Comparison of ENCODE assay signal across 8 mouse cellular contexts in the genomic region with DNA sequence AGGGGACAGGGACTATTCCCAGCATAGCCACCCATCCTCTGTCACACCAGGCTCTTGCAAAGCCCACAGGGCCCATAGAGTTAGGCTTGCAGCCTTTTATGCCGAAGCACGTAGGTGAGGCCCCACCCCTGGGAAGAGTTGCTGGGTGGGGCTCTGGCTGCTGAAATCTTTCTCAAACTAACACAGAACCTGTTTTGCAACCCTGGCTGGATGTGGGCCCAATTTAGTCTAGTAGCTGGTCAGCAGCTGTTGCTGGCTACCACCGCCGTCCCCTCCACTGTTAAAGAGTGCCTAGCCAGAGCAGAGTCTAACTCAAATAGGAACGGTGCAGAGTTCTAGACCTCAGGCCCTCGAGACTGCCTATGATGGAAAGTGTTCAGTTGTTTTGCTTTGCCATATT. TPM values are rescaled to one million over a fixed set of nuclear protein-coding genes. Genes with fewer than 3 reads are reported as not detected.
DNase-seq lines count a peak whose midpoint lies in the region; ATAC-seq lines count a peak whose summit lies in the region.

No protein-coding gene starts in this region.

- H3K4me2 ChIP-seq in embryonic facial prominence, embryonic 13.5 days, result peak overlapping the region; percentile 76
- no peak overlapping the region for H3K4me2 ChIP-seq in midbrain, embryonic 15.5 days

- H3K9ac ChIP-seq in embryonic facial prominence, embryonic 13.5 days, result 0 out of 2 replicates have a peak overlapping the region, but pooled peaks have one; percentile 27
- 0 out of 2 replicates have a peak overlapping the region, but pooled peaks have one; percentile 55 for H3K9ac ChIP-seq in midbrain, embryonic 15.5 days

- no peaks in the 10 kb centered on the region for H3K9me3 ChIP-seq in embryonic facial prominence, embryonic 13.5 days
- no peaks in the 10 kb centered on the region for H3K9me3 ChIP-seq in limb, embryonic 10.5 days (replicated peaks)
- no peaks in the 10 kb centered on the region for H3K9me3 ChIP-seq in midbrain, embryonic 15.5 days

- peaks cover 36% of the 10 kb centered on the region for H3K36me3 ChIP-seq in embryonic facial prominence, embryonic 13.5 days
- H3K36me3 ChIP-seq in limb, embryonic 10.5 days, result peaks cover 42% of the 10 kb centered on the region
- H3K36me3 ChIP-seq in midbrain, embryonic 15.5 days (replicated peaks), result no peaks in the 10 kb centered on the region

- intact Hi-C loops in heart, postnatal 14 days (cut with DNase I), result loop anchor here (1.0 to 5.0 kb wide), 2 partner anchors 17 to 42 kb away; partner anchors contain the start of gene Elmsan1
- intact Hi-C loops in left cerebral cortex, postnatal 36 days (cut with DNase I), result loop anchor here (5.0 kb wide), 1 partner anchor 42 kb away; the partner anchor contains the start of gene Elmsan1

- peaks cover 58% of the 10 kb centered on the region for H3K4me1 ChIP-seq in embryonic facial prominence, embryonic 13.5 days
- H3K4me1 ChIP-seq in limb, embryonic 10.5 days, result peaks cover 65% of the 10 kb centered on the region
- peaks cover 36% of the 10 kb centered on the region for H3K4me1 ChIP-seq in midbrain, embryonic 15.5 days

- WGBS in embryonic facial prominence, embryonic 13.5 days, result 61% methylated on average over 6 of the region's 6 CpGs
- WGBS in limb, embryonic 10.5 days, result 88% methylated on average over 6 of the region's 6 CpGs
- WGBS in midbrain, embryonic 15.5 days, result 88% methylated on average over 6 of the region's 6 CpGs

- DNase-seq in embryo, embryonic 10 days (ENCODE audit: low spot score), result peak; percentile 20
- DNase-seq in embryo, embryonic 9.5 days (ENCODE audit: extremely low spot score), result no peak
- DNase-seq in heart, postnatal 14 days, result peak; percentile 76 to 80
- no peak for DNase-seq in limb, embryonic 10.5 days (ENCODE audit: low spot score)
- no peak for DNase-seq in left cerebral cortex, postnatal 36 days (ENCODE audit: low spot score in 2 of 2)

- H3K27me3 ChIP-seq in embryonic facial prominence, embryonic 13.5 days, result no peaks in the 10 kb centered on the region
- H3K27me3 ChIP-seq in limb, embryonic 10.5 days (ENCODE audit: low read depth, poor library complexity, severe bottlenecking), result no peaks in the 10 kb centered on the region
- no peaks in the 10 kb centered on the region for H3K27me3 ChIP-seq in midbrain, embryonic 15.5 days (replicated peaks)

- H3K4me3 ChIP-seq in embryonic facial prominence, embryonic 13.5 days, result no peak overlapping the region
- H3K4me3 ChIP-seq in limb, embryonic 10.5 days, result no peak overlapping the region
- H3K4me3 ChIP-seq in midbrain, embryonic 15.5 days, result no peak overlapping the region

- ATAC-seq in embryonic facial prominence, embryonic 13.5 days (ENCODE audit: insufficient number of reproducible peaks, insufficient read depth, low FRiP score, low TSS enrichment, low read depth), result no peak
- ATAC-seq in midbrain, embryonic 15.5 days (replicated peaks), result no peak
- ATAC-seq in activated CD4-positive, CD25-positive, alpha-beta regulatory T cell, adult 4 months, result no peak

- H3K27ac ChIP-seq in embryonic facial prominence, embryonic 13.5 days, result peak overlapping the region; percentile 98
- peak overlapping the region; percentile 92; the same call in 1 of the 2 replicates for H3K27ac ChIP-seq in limb, embryonic 10.5 days
- H3K27ac ChIP-seq in midbrain, embryonic 15.5 days, result no peak overlapping the region

RNA-seq across cellular contexts. Expression of gene Pnma1, which starts 26.6 kb away (rescaled TPM):
- 0.74 and 1.1 TPM in 2 replicates for polyA plus RNA-seq in embryonic facial prominence, embryonic 13.5 days (2015; fragmentation: Nextera tagmentation; extraction: Ambion mirVana)
- under 1 TPM; 0.17 to 0.31 TPM for total RNA-seq in heart, postnatal 14 days (2021)
- polyA plus RNA-seq in limb, embryonic 10.5 days (2016; fragmentation: Nextera tagmentation; extraction: Ambion mirVana), result 1.2 TPM in 2 replicates
- polyA plus RNA-seq in midbrain, embryonic 15.5 days (2015; fragmentation: Nextera tagmentation; extraction: Ambion mirVana), result 6.5 and 7.7 TPM in 2 replicates
- 1 to 10 TPM; 3.6 to 6.0 TPM for total RNA-seq in left cerebral cortex, postnatal 36 days (2021)
- polyA plus RNA-seq in activated CD4-positive, CD25-positive, alpha-beta regulatory T cell, adult 4 months (2017; shearing (Covaris generic)), result not detected

RNA-seq across cellular contexts. Expression of gene Elmsan1, which starts 43.8 kb away (rescaled TPM):
- polyA plus RNA-seq in embryonic facial prominence, embryonic 13.5 days (2015; fragmentation: Nextera tagmentation; extraction: Ambion mirVana), result 9.9 and 11.1 TPM in 2 replicates
- total RNA-seq in heart, postnatal 14 days (2021), result 10 to 100 TPM; 15.7 to 16.9 TPM
- polyA plus RNA-seq in limb, embryonic 10.5 days (2016; fragmentation: Nextera tagmentation; extraction: Ambion mirVana), result 9.2 and 10.7 TPM in 2 replicates
- polyA plus RNA-seq in midbrain, embryonic 15.5 days (2015; fragmentation: Nextera tagmentation; extraction: Ambion mirVana), result 4.3 and 4.4 TPM in 2 replicates
- 10 to 100 TPM; 17.2 to 18.5 TPM for total RNA-seq in left cerebral cortex, postnatal 36 days (2021)
- 1 to 10 TPM; 6.8 to 7.1 TPM for polyA plus RNA-seq in activated CD4-positive, CD25-positive, alpha-beta regulatory T cell, adult 4 months (2017; shearing (Covaris generic))

Comparison
In these comparisons a context has a peak if more than half of its experiments do, and no peak if none do; other contexts are left out.
1. DNase-seq: peak in embryo, embryonic 10 days (single experiment) and heart, postnatal 14 days (2 of 2); none in embryo, embryonic 9.5 days (single experiment), limb, embryonic 10.5 days (single experiment) and left cerebral cortex, postnatal 36 days (0 of 2).